Mouse (Mus musculus) C2C12 (cell line): ENCODE measurements around the gene Romo1.

Source experiments
- CTCF ChIP-seq: IDR thresholded peaks from one replicate; pipeline ENCODE4 v1.5.1; 2011; ENCODE audit not compliant: control insufficient read depth, insufficient read depth, insufficient read length
- MYOD1 ChIP-seq: IDR thresholded peaks from one replicate; pipeline ENCODE4 v1.6.1; 2011; ENCODE audit warnings: low read depth; ENCODE audit not compliant: control insufficient read depth, insufficient read length
- USF1 ChIP-seq: IDR thresholded peaks from one replicate; pipeline ENCODE4 v1.6.1; 2011; ENCODE audit warnings: low read depth, mild to moderate bottlenecking, control low read depth, moderate library complexity

DNA sequence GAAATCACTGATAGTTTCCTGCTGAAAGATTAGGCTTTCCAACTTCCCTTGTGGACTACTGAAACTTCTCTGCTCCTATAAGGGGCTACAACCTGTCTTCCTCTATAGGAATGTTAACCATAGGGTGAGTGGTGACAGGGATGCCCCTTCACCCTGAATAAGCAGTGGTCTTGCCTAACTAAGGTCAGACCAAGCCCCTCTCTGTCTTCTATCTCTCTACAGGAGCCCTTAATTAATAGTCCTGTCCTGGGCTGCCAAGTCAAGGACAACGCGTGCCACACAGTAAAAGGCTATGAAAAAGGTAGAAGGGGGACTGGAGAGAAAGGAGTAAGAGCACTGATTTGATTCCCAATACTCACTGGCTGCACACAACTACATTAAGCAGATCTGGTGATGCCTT, 37.8 kb downstream of the Romo1 start:
- TF ChIP-seq CTCF (no peak), MYOD1 (no peak), USF1 (no peak)
